8 mouse cellular contexts compared by ENCODE assay signal in the genomic region with DNA sequence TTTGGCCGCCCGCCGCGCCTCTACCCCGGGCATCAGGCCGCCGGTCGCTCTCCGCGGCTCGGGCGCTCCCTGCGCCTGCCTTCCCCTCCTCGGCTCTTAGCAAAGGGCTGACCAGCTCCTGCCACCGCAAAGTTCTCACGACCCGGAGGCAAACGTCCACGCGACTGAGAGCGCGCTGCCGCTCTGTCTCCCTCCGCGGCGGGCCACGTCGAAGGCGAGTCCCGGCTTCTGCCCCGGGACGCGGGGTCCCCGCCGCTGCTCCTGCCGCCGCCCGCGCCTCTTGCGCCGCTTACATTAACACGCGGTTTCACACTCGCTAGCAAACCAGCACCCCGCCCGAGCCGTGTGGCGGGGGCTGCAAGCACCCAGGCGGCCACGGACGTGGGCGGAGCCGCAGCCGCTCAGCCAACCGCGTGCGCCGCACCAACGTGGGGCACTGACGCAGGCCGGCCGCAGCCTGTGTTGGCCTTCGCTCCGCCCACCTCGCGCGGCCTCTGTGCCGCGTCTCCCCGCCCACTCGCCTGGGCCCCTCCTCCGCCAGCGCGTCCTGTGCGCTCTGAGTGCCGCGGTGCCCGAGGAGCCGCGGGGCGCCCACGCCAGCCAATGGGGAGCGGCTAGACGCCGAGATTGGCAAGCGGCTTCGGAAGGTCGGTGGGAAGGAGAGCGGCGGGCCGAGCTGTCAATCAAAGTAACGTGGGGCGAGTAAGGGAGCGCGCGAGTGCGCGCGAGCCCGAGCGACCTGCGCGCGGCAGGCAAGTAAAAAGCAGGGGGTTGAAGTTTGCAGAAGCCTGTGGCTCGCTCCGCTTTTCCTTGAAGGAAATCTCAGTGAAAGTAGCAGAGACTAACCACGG. TPM values are rescaled to one million over a fixed set of nuclear protein-coding genes. Genes with fewer than 3 reads are reported as not detected.
DNase-seq lines count a peak whose midpoint lies in the region; ATAC-seq and TF ChIP-seq lines count a peak whose summit lies in the region.

A gene (minus strand): TSS at position 361 of the 851 bp plus-strand sequence.

- H3K27ac ChIP-seq in forebrain, embryonic 16.5 days (ENCODE audit: low read length), result peak within 1 kb of the TSS; percentile 94
- peak within 1 kb of the TSS; percentile 97 for H3K27ac ChIP-seq in layer of hippocampus, adult 2 months
- peak within 1 kb of the TSS; percentile 94 for H3K27ac ChIP-seq in lung, embryonic 14.5 days (ENCODE audit: low read depth)
- peak within 1 kb of the TSS; percentile 84 for H3K27ac ChIP-seq in olfactory bulb, adult 2 months (ENCODE audit: insufficient read depth, low read depth, low read length)
- no peak within 1 kb of the TSS for H3K27ac ChIP-seq in thymus, adult 2 months (ENCODE audit: control insufficient read depth, insufficient read depth, low read length)

- TF ChIP-seq CTCF in G1E (IDR thresholded peaks at IDR 0.05; ENCODE audit: low read depth, low read length), result no peak
- TF ChIP-seq CTCF in layer of hippocampus, adult 2 months (conservative IDR thresholded peaks at IDR 0.05), result no peak
- no peak for TF ChIP-seq CTCF in lung, embryonic 14.5 days (IDR thresholded peaks at IDR 0.05; ENCODE audit: low read depth)
- no peak for TF ChIP-seq CTCF in olfactory bulb, adult 2 months (IDR thresholded peaks at IDR 0.05; ENCODE audit: insufficient read depth, low read depth, low read length)
- TF ChIP-seq CTCF in thymus, adult 2 months (IDR thresholded peaks at IDR 0.05; ENCODE audit: borderline replicate concordance, control insufficient read depth, extremely low read depth, insufficient read depth, low read length, poor library complexity), result no peak; the same call in 1 of the 2 replicates

- H3K9me3 ChIP-seq in G1E (replicated peaks), result peaks cover 34% of the 10 kb centered on the region
- no peaks in the 10 kb centered on the region for H3K9me3 ChIP-seq in forebrain, embryonic 16.5 days (ENCODE audit: control insufficient read depth, low read length)
- no peaks in the 10 kb centered on the region for H3K9me3 ChIP-seq in lung, embryonic 14.5 days (ENCODE audit: low read depth, low read length)

- H3K9ac ChIP-seq in forebrain, embryonic 16.5 days (replicated peaks; ENCODE audit: low read depth, low read length), result peak within 1 kb of the TSS; percentile 82
- H3K9ac ChIP-seq in lung, embryonic 14.5 days, result peak within 1 kb of the TSS; percentile 79

- no peak for DNase-seq in G1E (ENCODE audit: low spot score)
- peak; percentile 100 for DNase-seq in cerebellum, adult 18-20 months
- peak; percentile 98 to 99 for DNase-seq in heart, postnatal 36 days
- peak; percentile 100 for DNase-seq in layer of hippocampus, adult 2 months (ENCODE audit: low spot score in 2 of 2)
- peak; percentile 99 for DNase-seq in lung, embryonic 14.5 days
- DNase-seq in thymus, adult 2 months, result peak; percentile 98

- peak; percentile 63 for TF ChIP-seq POLR2A in olfactory bulb, adult 2 months (IDR thresholded peaks at IDR 0.05; ENCODE audit: insufficient read depth, low read depth, low read length)
- peak; percentile 53; the same call in 1 of the 2 replicates for TF ChIP-seq POLR2A in thymus, adult 2 months (IDR thresholded peaks at IDR 0.05; ENCODE audit: control insufficient read depth, extremely low read depth, insufficient read depth, low read length, poor library complexity)

- H3K4me2 ChIP-seq in forebrain, embryonic 16.5 days (ENCODE audit: low read length), result peak within 1 kb of the TSS; percentile 94
- peak within 1 kb of the TSS; percentile 68 for H3K4me2 ChIP-seq in lung, embryonic 14.5 days

- intact Hi-C loops in heart, postnatal 36 days (cut with DNase I), result no loop called here

- no peaks in the 10 kb centered on the region for H3K4me1 ChIP-seq in G1E (ENCODE audit: insufficient read depth, low read depth, low read length)
- H3K4me1 ChIP-seq in forebrain, embryonic 16.5 days (replicated peaks; ENCODE audit: control insufficient read depth, insufficient read depth, low read length), result peaks cover 26% of the 10 kb centered on the region
- H3K4me1 ChIP-seq in lung, embryonic 14.5 days (ENCODE audit: insufficient read depth), result 0 out of 2 replicates have a peak, but pooled peaks cover 8% of the 10 kb centered on the region
- H3K4me1 ChIP-seq in olfactory bulb, adult 2 months (ENCODE audit: control insufficient read depth, insufficient read depth, low read length), result peaks cover 3% of the 10 kb centered on the region
- H3K4me1 ChIP-seq in thymus, adult 2 months (replicated peaks; ENCODE audit: control insufficient read depth, insufficient read depth, low read length), result peaks cover 9% of the 10 kb centered on the region

- H3K36me3 ChIP-seq in G1E (replicated peaks), result no peaks in the 10 kb centered on the region
- no peaks in the 10 kb centered on the region for H3K36me3 ChIP-seq in forebrain, embryonic 16.5 days (ENCODE audit: control insufficient read depth, insufficient read depth)
- H3K36me3 ChIP-seq in lung, embryonic 14.5 days (ENCODE audit: insufficient read depth), result no peaks in the 10 kb centered on the region
- H3K36me3 ChIP-seq in thymus, adult 2 months (ENCODE audit: control insufficient read depth, insufficient read depth, low read length), result no peaks in the 10 kb centered on the region

- H3K4me3 ChIP-seq in G1E (ENCODE audit: low read depth, low read length), result peak within 1 kb of the TSS; percentile 20; the same call in 1 of the 2 replicates
- peak within 1 kb of the TSS; percentile 94 for H3K4me3 ChIP-seq in forebrain, embryonic 16.5 days (replicated peaks; ENCODE audit: low read length)
- H3K4me3 ChIP-seq in layer of hippocampus, adult 2 months, result peak within 1 kb of the TSS; percentile 83
- H3K4me3 ChIP-seq in lung, embryonic 14.5 days (ENCODE audit: low read depth, low read length), result peak within 1 kb of the TSS; percentile 81
- peak within 1 kb of the TSS; percentile 74 for H3K4me3 ChIP-seq in olfactory bulb, adult 2 months (ENCODE audit: insufficient read depth, low read depth, low read length)
- H3K4me3 ChIP-seq in thymus, adult 2 months (ENCODE audit: control insufficient read depth, insufficient read depth, low read length), result peak within 1 kb of the TSS; percentile 58

- WGBS in forebrain, embryonic 16.5 days, result under 1% methylated on average over 101 of the region's 107 CpGs
- WGBS in lung, embryonic 14.5 days, result under 1% methylated on average over 102 of the region's 107 CpGs
- WGBS in olfactory bulb, adult 2 months, result under 1% methylated on average over 107 of the region's 107 CpGs
- under 1% methylated on average over 107 of the region's 107 CpGs for WGBS in thymus, adult 2 months

- no peaks in the 10 kb centered on the region for H3K27me3 ChIP-seq in G1E (ENCODE audit: insufficient read depth, low read length)
- H3K27me3 ChIP-seq in forebrain, embryonic 16.5 days (replicated peaks; ENCODE audit: control insufficient read depth, insufficient read depth, low read length), result peaks cover 2% of the 10 kb centered on the region
- no peaks in the 10 kb centered on the region for H3K27me3 ChIP-seq in lung, embryonic 14.5 days (ENCODE audit: insufficient read depth, low read length)
- peaks cover 3% of the 10 kb centered on the region; the same call in 1 of the 2 replicates for H3K27me3 ChIP-seq in thymus, adult 2 months (ENCODE audit: control insufficient read depth, insufficient read depth, low read length)

- ATAC-seq in G1E (ENCODE audit: extremely low read depth, insufficient number of reproducible peaks, low FRiP score, poor library complexity, severe bottlenecking), result no peak
- peak; percentile 96 for ATAC-seq in forebrain, embryonic 16.5 days
- ATAC-seq in lung, embryonic 14.5 days (ENCODE audit: insufficient read depth), result peak; percentile 95

RNA-seq across cellular contexts. Expression of the gene that starts here (rescaled TPM):
- total RNA-seq in G1E (2014; fragmentation: Nextera tagmentation), result not detected in 2 replicates
- 0.06 and 0.11 TPM in 2 replicates for total RNA-seq in G1E (2017)
- not detected in 2 replicates for polyA plus RNA-seq in G1E (2012)
- 32.0 and 33.4 TPM in 2 replicates for polyA plus RNA-seq in forebrain, embryonic 16.5 days (2015; fragmentation: Nextera tagmentation; extraction: Ambion mirVana)
- 1 to 10 TPM; 7.4 to 7.9 TPM for total RNA-seq in heart, postnatal 36 days (2021)
- 10 to 100 TPM; 77.1 to 87.0 TPM for total RNA-seq in layer of hippocampus, adult 2 months (2021)
- polyA plus RNA-seq in lung, embryonic 14.5 days (2014; fragmentation: Nextera tagmentation; extraction: Ambion mirVana), result 24.1 and 25.1 TPM in 2 replicates
- polyA plus RNA-seq in olfactory bulb, adult 2 months (2012; ENCODE audit: insufficient read depth, insufficient read length, low replicate concordance, missing spikeins), result not detected in 2 replicates
- polyA plus RNA-seq in thymus, adult 2 months (2012; rRNA removed), result 18.5 and 20.8 TPM in 2 replicates

Comparison
In these comparisons a context has a peak if more than half of its experiments do, and no peak if none do; other contexts are left out.
1. RNA of the gene that starts here (total RNA-seq): 77.1 to 87.0 TPM in layer of hippocampus, adult 2 months; 7.4 to 7.9 TPM in heart, postnatal 36 days and 0.06 to 0.11 TPM in G1E; every median in the first group is over 4 times any median in the second.
2. RNA of the gene that starts here (polyA plus RNA-seq): 32.0 to 33.4 TPM in forebrain, embryonic 16.5 days, 24.1 to 25.1 TPM in lung, embryonic 14.5 days and 18.5 to 20.8 TPM in thymus, adult 2 months; not detected in G1E and not detected in olfactory bulb, adult 2 months; every median in the first group is over 10 times any median in the second.
3. H3K4me3 ChIP-seq: peak in every context shown above with its lines; median percentile 94 in forebrain, embryonic 16.5 days; 83 in layer of hippocampus, adult 2 months; 81 in lung, embryonic 14.5 days; 74 in olfactory bulb, adult 2 months; 58 in thymus, adult 2 months; 20 in G1E.